Mouse (Mus musculus) heart, postnatal 0 days (tissue): ENCODE results near the gene Cabp4.
"Not testable (repeated sequence)": the region's sequence is repeated elsewhere in the genome, so short reads cannot be mapped to it uniquely, and the experiment has no call there.

ENCODE experiments used
- CTCF ChIP-seq: IDR thresholded peaks from 2 replicates; pipeline ENCODE4 v1.5.1; 2016; ENCODE audit warnings: antibody characterized with exemption, control low read depth, low read depth
- EP300 ChIP-seq: IDR thresholded peaks from 2 replicates; pipeline ENCODE4 v1.6.1; 2016; ENCODE audit warnings: antibody characterized with exemption, low read depth

GRCm38 (mm10) chr19:4125268-4125667 lies 18.6 kb downstream of the Cabp4 start:
- not testable (repeated sequence) for TF ChIP-seq CTCF, EP300
